Mouse (Mus musculus): ENCODE data around the gene Kcmf1. TPM values are rescaled to one million over a fixed set of nuclear protein-coding genes. Genes with fewer than 3 reads are reported as not detected.
"Not testable (repeated sequence)": the region's sequence is repeated elsewhere in the genome, so short reads cannot be mapped to it uniquely, and the experiment has no call there.

Gene Kcmf1
- polyA plus RNA-seq, 1 experiment = 254 TPM

DNA sequence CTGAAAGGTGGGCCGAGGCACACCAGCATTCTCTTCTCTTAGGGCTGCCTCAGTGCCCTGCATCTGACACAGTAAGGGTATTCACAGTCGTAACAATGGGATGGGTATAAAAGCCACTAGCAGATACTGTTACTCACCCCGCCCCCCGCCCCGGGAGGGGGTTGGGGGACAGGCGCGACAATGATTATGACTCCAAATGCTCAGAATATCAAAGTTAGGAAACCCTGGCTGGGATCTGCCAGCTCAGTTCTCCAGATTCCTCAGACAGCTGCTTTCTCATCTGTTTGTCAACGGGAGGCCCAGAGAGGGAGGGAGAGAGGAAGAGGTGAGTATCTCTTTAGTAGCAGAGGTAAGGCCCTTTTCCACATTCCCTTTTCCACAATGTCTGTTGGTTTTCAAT lies 30.2 kb downstream of the Kcmf1 start:
- Histone ChIP-seq H3K27me3 (ENCODE audit: control insufficient read depth, insufficient read depth, low read length) (no peaks in the 10 kb centered on the region), H3K4me1 (ENCODE audit: control insufficient read depth, insufficient read depth, insufficient read length, low read length) (peaks cover 4% of the 10 kb centered on the region; the same call in 1 of the 2 replicates), H3K4me3 (ENCODE audit: low read depth, low read length) (no peak overlapping the region), H3K27ac (ENCODE audit: insufficient read depth, low read depth, low read length) (no peak overlapping the region), H3K36me3 (ENCODE audit: control insufficient read depth, insufficient read depth, low read length) (no peaks in the 10 kb centered on the region)
- no peak for TF ChIP-seq CTCF (IDR thresholded peaks at IDR 0.05; ENCODE audit: extremely low read depth, insufficient read length, insufficient replicate concordance, low read depth, low read length)
- no peak for TF ChIP-seq POLR2A (IDR thresholded peaks at IDR 0.05; ENCODE audit: low read depth, low read length)
- 66% methylated on average over 8 of the region's 8 CpGs for WGBS

DNA sequence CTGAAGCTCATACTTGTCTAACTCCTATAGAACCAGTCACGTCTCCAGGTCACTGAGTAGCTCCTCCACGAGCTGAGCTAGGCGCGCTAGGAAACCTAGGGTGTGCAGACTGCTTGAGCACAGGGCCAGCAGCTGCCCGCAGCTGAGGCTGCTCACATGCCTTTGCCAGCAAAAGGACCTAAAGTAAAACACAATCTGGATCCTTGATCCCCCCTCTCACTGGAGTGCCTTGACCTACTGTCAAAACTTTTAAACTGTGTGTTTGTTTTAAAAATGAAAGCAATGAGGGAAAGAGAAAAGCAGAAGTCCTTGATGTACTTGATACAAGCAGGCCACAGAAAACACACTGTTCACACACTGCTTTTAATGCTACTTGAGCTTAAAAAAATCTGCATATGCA lies 31.1 kb downstream of the Kcmf1 start:
- Histone ChIP-seq H3K4me3 (ENCODE audit: low read depth, low read length) (no peak overlapping the region), H3K4me1 (ENCODE audit: control insufficient read depth, insufficient read depth, insufficient read length, low read length) (peaks cover 4% of the 10 kb centered on the region; the same call in 1 of the 2 replicates), H3K27ac (ENCODE audit: insufficient read depth, low read depth, low read length) (no peak overlapping the region), H3K27me3 (ENCODE audit: control insufficient read depth, insufficient read depth, low read length) (no peaks in the 10 kb centered on the region), H3K36me3 (ENCODE audit: control insufficient read depth, insufficient read depth, low read length) (no peaks in the 10 kb centered on the region)
- TF ChIP-seq CTCF (IDR thresholded peaks at IDR 0.05; ENCODE audit: extremely low read depth, insufficient read length, insufficient replicate concordance, low read depth, low read length) (no peak), POLR2A (IDR thresholded peaks at IDR 0.05; ENCODE audit: low read depth, low read length) (no peak)
- WGBS = 69% methylated on average over 5 of the region's 5 CpGs

DNA sequence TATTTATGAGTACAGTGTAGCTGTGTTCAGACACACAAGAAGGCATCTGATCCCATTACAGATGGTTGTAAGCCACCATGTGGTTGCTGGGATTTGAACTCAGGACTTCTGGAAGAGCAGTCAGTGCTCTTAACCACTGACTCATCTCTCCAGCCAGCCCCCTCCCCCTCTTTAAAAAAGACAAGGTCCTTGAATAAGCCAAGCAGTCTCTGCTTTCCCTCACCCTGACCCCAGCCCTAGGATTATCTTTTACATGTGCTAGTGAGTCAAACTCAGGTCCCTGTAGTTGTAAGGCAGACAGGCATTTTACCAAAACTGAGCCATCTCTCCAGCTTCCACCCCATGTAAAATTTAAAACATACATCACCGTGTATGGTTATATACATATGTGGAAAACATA lies 32.0 kb downstream of the Kcmf1 start:
- Histone ChIP-seq H3K4me3 (ENCODE audit: low read depth, low read length) (no peak overlapping the region), H3K27me3 (ENCODE audit: control insufficient read depth, insufficient read depth, low read length) (no peaks in the 10 kb centered on the region), H3K36me3 (ENCODE audit: control insufficient read depth, insufficient read depth, low read length) (no peaks in the 10 kb centered on the region; the same call in 1 of the 2 replicates), H3K4me1 (ENCODE audit: control insufficient read depth, insufficient read depth, insufficient read length, low read length) (peaks cover 4% of the 10 kb centered on the region; the same call in 1 of the 2 replicates), H3K27ac (ENCODE audit: insufficient read depth, low read depth, low read length) (no peak overlapping the region)
- WGBS = 86% methylated on average over 1 of the region's 1 CpGs
- TF ChIP-seq CTCF (IDR thresholded peaks at IDR 0.05; ENCODE audit: extremely low read depth, insufficient read length, insufficient replicate concordance, low read depth, low read length) (no peak), POLR2A (IDR thresholded peaks at IDR 0.05; ENCODE audit: low read depth, low read length) (no peak)

DNA sequence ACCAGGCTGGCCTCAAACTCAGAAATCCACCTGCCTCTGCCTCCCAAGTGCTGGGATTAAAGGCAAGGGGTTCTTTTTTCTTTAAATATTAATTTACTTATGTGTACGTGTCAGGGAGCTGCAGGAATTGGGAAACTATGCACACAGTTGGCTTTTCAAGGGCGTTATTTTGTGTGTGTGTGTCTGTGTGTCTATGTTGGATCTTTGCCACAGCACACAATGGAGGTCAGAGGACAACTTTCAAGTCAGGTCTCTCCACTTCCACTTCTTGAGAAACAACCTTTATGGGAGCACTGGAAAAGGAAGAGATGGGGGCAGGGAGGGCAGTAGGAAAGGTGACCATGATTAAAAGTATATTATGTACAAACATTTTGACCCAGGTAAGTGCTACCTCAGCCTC lies 33.5 kb downstream of the Kcmf1 start:
- no peak for TF ChIP-seq POLR2A (IDR thresholded peaks at IDR 0.05; ENCODE audit: low read depth, low read length)
- Histone ChIP-seq H3K36me3 (ENCODE audit: control insufficient read depth, insufficient read depth, low read length) (no peaks in the 10 kb centered on the region; the same call in 1 of the 2 replicates), H3K4me1 (ENCODE audit: control insufficient read depth, insufficient read depth, insufficient read length, low read length) (peaks cover 4% of the 10 kb centered on the region; the same call in 1 of the 2 replicates), H3K27me3 (ENCODE audit: control insufficient read depth, insufficient read depth, low read length) (no peaks in the 10 kb centered on the region), H3K27ac (ENCODE audit: insufficient read depth, low read depth, low read length) (no peak overlapping the region), H3K4me3 (ENCODE audit: low read depth, low read length) (no peak overlapping the region)
- 20% methylated on average over 2 of the region's 2 CpGs for WGBS

DNA sequence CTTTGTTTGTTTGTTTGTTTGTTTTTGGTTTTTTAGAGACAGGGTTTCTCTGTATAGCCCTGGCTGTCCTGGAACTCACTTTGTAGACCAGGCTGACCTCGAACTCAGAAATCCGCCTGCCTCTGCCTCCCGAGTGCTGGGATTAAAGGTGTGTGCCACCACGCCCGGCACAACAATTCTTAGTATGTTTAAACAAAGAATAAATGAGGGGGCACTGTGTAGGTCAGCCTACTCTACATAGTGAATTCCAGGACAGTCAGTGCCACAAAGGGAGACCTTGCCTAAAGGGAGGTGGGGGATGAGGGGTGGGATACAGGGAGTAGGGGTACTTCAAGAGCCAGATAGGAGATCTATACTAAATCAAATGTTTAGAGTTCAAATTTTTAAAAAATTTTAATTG lies 37.1 kb downstream of the Kcmf1 start:
- not testable (repeated sequence) for H3K4me1 ChIP-seq (ENCODE audit: control insufficient read depth, insufficient read depth, insufficient read length, low read length); H3K27me3 ChIP-seq (ENCODE audit: control insufficient read depth, insufficient read depth, low read length); H3K4me3 ChIP-seq (ENCODE audit: low read depth, low read length); H3K27ac ChIP-seq (ENCODE audit: insufficient read depth, low read depth, low read length)
- peaks cover 15% of the 10 kb centered on the region for H3K36me3 ChIP-seq (ENCODE audit: control insufficient read depth, insufficient read depth, low read length)
- 76% methylated on average over 5 of the region's 5 CpGs for WGBS

DNA sequence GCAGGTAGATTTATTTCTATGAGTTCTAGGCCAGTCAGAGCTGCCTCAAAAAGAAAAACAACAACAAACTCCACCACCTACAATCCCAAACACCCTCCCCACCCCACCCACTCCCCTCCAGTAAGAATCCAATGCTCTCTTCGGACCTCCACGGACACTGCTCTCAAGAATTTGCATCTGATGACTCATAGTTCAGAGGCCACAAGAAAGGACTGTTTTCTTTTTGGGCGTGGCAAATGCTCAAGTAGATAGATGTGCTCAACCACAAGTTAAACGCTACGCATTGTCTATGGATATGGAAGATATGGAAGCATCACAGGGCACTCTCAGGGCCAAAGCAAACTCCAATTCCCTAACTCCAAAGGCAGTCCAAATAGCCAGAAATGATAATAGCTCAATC lies 45.5 kb downstream of the Kcmf1 start:
- Histone ChIP-seq H3K36me3 (ENCODE audit: control insufficient read depth, insufficient read depth, low read length) (peaks cover 43% of the 10 kb centered on the region), H3K27ac (ENCODE audit: insufficient read depth, low read depth, low read length) (no peak overlapping the region), H3K27me3 (ENCODE audit: control insufficient read depth, insufficient read depth, low read length) (no peaks in the 10 kb centered on the region), H3K4me1 (ENCODE audit: control insufficient read depth, insufficient read depth, insufficient read length, low read length) (no peaks in the 10 kb centered on the region), H3K4me3 (ENCODE audit: low read depth, low read length) (no peak overlapping the region)
- no peak for TF ChIP-seq POLR2A (IDR thresholded peaks at IDR 0.05; ENCODE audit: low read depth, low read length)
- no peak for TF ChIP-seq CTCF (IDR thresholded peaks at IDR 0.05; ENCODE audit: extremely low read depth, insufficient read length, insufficient replicate concordance, low read depth, low read length)
- 40% methylated on average over 5 of the region's 5 CpGs for WGBS

DNA sequence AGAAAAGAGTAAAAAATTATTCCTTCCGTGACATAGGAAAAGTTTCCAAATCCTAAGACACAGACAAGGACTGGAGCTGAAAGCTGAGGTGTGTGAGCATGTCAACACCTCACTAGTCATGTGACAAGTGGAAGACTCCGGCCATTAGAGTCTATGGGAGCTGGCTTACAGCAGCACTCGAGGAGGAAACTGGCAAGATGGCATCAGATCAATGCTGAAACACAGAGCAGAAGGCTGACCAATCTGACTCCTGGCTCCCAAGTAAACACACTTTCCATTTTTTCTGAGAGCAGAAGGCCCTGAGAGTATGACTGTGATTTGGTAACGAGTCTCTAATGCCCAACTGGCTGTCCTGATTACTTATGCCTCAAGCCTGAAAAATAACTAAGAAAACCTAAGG lies 47.6 kb downstream of the Kcmf1 start:
- no peaks in the 10 kb centered on the region for H3K4me1 ChIP-seq (ENCODE audit: control insufficient read depth, insufficient read depth, insufficient read length, low read length)
- H3K27me3 ChIP-seq (ENCODE audit: control insufficient read depth, insufficient read depth, low read length) = no peaks in the 10 kb centered on the region
- no peak overlapping the region for H3K4me3 ChIP-seq (ENCODE audit: low read depth, low read length)
- peaks cover 46% of the 10 kb centered on the region for H3K36me3 ChIP-seq (ENCODE audit: control insufficient read depth, insufficient read depth, low read length)
- H3K27ac ChIP-seq (ENCODE audit: insufficient read depth, low read depth, low read length) = no peak overlapping the region
- WGBS = 73% methylated on average over 4 of the region's 4 CpGs
- no peak for TF ChIP-seq POLR2A (IDR thresholded peaks at IDR 0.05; ENCODE audit: low read depth, low read length)
- TF ChIP-seq CTCF (IDR thresholded peaks at IDR 0.05; ENCODE audit: extremely low read depth, insufficient read length, insufficient replicate concordance, low read depth, low read length) = no peak

DNA sequence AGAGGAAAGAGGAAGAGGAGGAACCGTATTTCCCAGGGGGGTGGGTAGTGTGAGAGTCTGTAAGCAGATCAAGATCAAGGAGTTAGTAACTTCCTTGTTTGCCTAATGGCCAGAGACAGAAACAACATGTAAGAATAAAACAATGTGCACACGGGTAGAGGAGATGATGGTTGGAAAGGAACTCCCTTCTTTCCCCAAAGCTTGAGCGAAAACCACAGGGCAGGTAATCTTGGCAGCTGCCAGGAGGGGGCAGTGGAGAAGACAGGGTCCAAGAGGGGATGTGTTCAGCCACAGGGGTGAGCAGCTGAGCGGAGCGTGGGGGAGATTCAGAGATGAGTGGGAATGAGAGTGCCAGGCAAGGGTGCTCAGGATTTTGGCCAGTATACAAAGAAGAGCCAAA lies 48.1 kb downstream of the Kcmf1 start:
- no peak overlapping the region for H3K4me3 ChIP-seq (ENCODE audit: low read depth, low read length)
- H3K4me1 ChIP-seq (ENCODE audit: control insufficient read depth, insufficient read depth, insufficient read length, low read length) = no peaks in the 10 kb centered on the region
- WGBS = 81% methylated on average over 5 of the region's 5 CpGs
- H3K27ac ChIP-seq (ENCODE audit: insufficient read depth, low read depth, low read length) = no peak overlapping the region
- peaks cover 45% of the 10 kb centered on the region for H3K36me3 ChIP-seq (ENCODE audit: control insufficient read depth, insufficient read depth, low read length)
- TF ChIP-seq POLR2A (IDR thresholded peaks at IDR 0.05; ENCODE audit: low read depth, low read length) (no peak), CTCF (IDR thresholded peaks at IDR 0.05; ENCODE audit: extremely low read depth, insufficient read length, insufficient replicate concordance, low read depth, low read length) (peak; percentile 55; the same call in 1 of the 2 replicates)
- no peaks in the 10 kb centered on the region for H3K27me3 ChIP-seq (ENCODE audit: control insufficient read depth, insufficient read depth, low read length)
